Mouse (Mus musculus): ENCODE measurements around the gene Ctrl. TPM values are rescaled to one million over a fixed set of nuclear protein-coding genes. Genes with fewer than 3 reads are reported as not detected.

Ctrl gene
- polyA plus RNA-seq, 1 experiment from 2014 or later = 0.63 TPM

DNA sequence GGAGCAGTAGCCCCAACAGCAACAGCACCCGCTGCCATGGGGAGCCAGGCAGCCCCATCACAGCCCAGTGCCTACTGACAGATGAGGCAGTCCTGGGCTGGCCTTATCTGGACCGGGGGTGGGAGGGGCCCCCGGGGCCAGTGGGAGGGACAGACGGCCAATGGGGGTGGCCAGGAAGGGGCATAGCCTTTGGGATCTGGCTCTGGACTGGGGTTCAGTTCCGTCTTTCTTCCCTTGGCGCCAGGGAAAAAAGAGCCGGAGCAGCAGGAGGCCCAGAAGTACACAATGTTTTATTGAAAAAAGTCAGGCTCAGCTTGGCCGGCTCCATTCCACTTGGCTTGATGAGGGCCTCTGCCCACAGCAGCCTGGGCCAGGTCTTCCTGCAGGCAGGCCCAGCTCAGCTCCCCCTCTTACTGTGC, 9.7 kb upstream of the Ctrl start, which contains the start of gene Lcat:
TSS of gene Lcat (minus strand) at position 62 of the 419 bp plus-strand sequence.
- Histone ChIP-seq H3K9ac (ENCODE audit: low read depth, low read length) (no peak within 1 kb of the TSS), H3K27ac (ENCODE audit: low read depth, low read length) (no peak within 1 kb of the TSS), H3K4me1 (replicated peaks; ENCODE audit: control insufficient read depth, insufficient read depth, low read length) (no peaks in the 10 kb centered on the region), H3K36me3 (ENCODE audit: control insufficient read depth, insufficient read depth) (peaks cover 36% of the 10 kb centered on the region), H3K4me2 (replicated peaks; ENCODE audit: low read depth) (no peak within 1 kb of the TSS), H3K4me3 (ENCODE audit: low read depth, low read length) (no peak within 1 kb of the TSS), H3K9me3 (ENCODE audit: control insufficient read depth) (no peaks in the 10 kb centered on the region), H3K27me3 (replicated peaks; ENCODE audit: control insufficient read depth, insufficient read depth, low read length) (no peaks in the 10 kb centered on the region)
- no peak for ATAC-seq
- TF ChIP-seq CTCF (IDR thresholded peaks at IDR 0.05; ENCODE audit: low read depth) = no peak
- WGBS = 81% methylated on average over 8 of the region's 8 CpGs

DNA sequence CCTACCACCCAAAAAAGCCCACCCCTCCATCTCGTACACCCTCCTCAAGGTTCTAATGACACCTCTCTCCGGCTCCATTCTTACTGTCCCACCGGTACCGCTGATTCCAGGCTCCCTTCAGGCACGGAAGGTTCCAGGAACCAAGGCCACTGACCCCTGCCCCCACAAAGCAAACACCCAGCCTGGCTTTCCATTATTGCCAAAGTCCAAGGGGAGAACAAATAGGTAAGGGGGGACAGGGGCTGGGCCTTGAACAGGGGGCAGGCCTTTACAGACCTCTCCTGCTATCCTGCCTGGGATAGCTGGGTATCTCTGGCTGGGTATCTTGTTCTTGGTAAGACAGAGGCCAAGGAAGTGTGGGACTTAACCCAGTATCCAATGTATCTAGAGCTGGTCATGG, 8.9 kb upstream of the Ctrl start:
- Histone ChIP-seq H3K4me3 (ENCODE audit: low read depth, low read length) (no peak overlapping the region), H3K9me3 (ENCODE audit: control insufficient read depth) (no peaks in the 10 kb centered on the region), H3K27me3 (replicated peaks; ENCODE audit: control insufficient read depth, insufficient read depth, low read length) (no peaks in the 10 kb centered on the region), H3K36me3 (ENCODE audit: control insufficient read depth, insufficient read depth) (peaks cover 28% of the 10 kb centered on the region), H3K9ac (ENCODE audit: low read depth, low read length) (no peak overlapping the region), H3K4me1 (replicated peaks; ENCODE audit: control insufficient read depth, insufficient read depth, low read length) (no peaks in the 10 kb centered on the region), H3K27ac (ENCODE audit: low read depth, low read length) (no peak overlapping the region), H3K4me2 (replicated peaks; ENCODE audit: low read depth) (no peak overlapping the region)
- ATAC-seq = no peak
- 82% methylated on average over 5 of the region's 5 CpGs for WGBS
- no peak for TF ChIP-seq CTCF (IDR thresholded peaks at IDR 0.05; ENCODE audit: low read depth)

DNA sequence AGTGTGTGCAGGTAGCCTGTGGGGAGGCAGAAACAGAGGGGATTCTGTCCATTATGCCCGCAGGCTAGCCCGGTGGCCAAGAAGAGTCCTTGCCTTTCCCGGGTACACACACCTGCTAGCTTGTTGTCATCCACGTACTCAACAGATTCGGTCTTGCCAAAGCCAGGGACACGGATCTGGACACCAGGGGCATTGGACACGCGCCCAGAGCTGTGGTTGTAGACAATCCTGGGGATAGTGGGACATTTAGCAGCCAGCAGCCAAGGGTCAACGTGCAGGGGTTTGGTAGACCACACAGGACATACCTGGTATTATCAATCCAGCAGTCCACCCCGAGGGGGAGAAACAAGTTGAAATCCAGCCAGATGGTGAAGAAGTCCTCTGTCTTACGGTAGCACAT, 8.4 kb upstream of the Ctrl start:
- no peaks in the 10 kb centered on the region for H3K4me1 ChIP-seq (replicated peaks; ENCODE audit: control insufficient read depth, insufficient read depth, low read length)
- 94% methylated on average over 11 of the region's 11 CpGs for WGBS

DNA sequence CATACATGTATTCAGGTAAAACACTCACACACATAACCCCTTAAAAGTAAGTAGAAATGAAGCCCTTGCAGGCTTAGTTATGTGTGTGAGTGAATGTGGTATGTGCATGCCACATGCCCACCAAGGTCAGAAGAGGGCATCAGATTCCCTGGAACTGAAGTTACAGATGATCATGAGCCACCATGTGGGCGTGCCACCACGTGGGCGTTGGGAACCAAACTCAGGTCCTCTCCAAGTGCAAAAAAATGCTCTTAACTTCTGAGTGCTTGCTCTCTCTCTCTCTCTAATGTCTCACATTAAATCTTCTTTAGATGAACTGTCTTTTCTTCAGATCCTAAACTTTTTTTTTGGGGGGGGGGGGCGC, 4.6 kb upstream of the Ctrl start, which contains the start of gene Psmb10:
TSS of gene Psmb10 (minus strand) at position 139 of the 364 bp plus-strand sequence.
- H3K9me3 ChIP-seq (ENCODE audit: control insufficient read depth) = no peaks in the 10 kb centered on the region
- H3K27ac ChIP-seq (ENCODE audit: low read depth, low read length) = peak within 1 kb of the TSS; percentile 85
- no peaks in the 10 kb centered on the region for H3K27me3 ChIP-seq (replicated peaks; ENCODE audit: control insufficient read depth, insufficient read depth, low read length)
- peaks cover 23% of the 10 kb centered on the region for H3K36me3 ChIP-seq (ENCODE audit: control insufficient read depth, insufficient read depth)
- no peaks in the 10 kb centered on the region for H3K4me1 ChIP-seq (replicated peaks; ENCODE audit: control insufficient read depth, insufficient read depth, low read length)
- H3K9ac ChIP-seq (ENCODE audit: low read depth, low read length) = peak within 1 kb of the TSS; percentile 74
- no peak for ATAC-seq
- WGBS = 9% methylated on average over 4 of the region's 4 CpGs
- TF ChIP-seq CTCF (IDR thresholded peaks at IDR 0.05; ENCODE audit: low read depth) = no peak; the same call in 1 of the 2 replicates
- peak within 1 kb of the TSS; percentile 93 for H3K4me3 ChIP-seq (ENCODE audit: low read depth, low read length)
- H3K4me2 ChIP-seq (replicated peaks; ENCODE audit: low read depth) = peak within 1 kb of the TSS; percentile 92

More for the DNA sequence above, 8.4 kb upstream of the Ctrl start:
- no peak overlapping the region for H3K4me3 ChIP-seq (ENCODE audit: low read depth, low read length)
- peaks cover 23% of the 10 kb centered on the region for H3K36me3 ChIP-seq (ENCODE audit: control insufficient read depth, insufficient read depth)
- H3K9ac ChIP-seq (ENCODE audit: low read depth, low read length) = no peak overlapping the region
- no peak overlapping the region for H3K27ac ChIP-seq (ENCODE audit: low read depth, low read length)
- TF ChIP-seq CTCF (IDR thresholded peaks at IDR 0.05; ENCODE audit: low read depth) = no peak
- no peak overlapping the region for H3K4me2 ChIP-seq (replicated peaks; ENCODE audit: low read depth)
- H3K27me3 ChIP-seq (replicated peaks; ENCODE audit: control insufficient read depth, insufficient read depth, low read length) = no peaks in the 10 kb centered on the region
- ATAC-seq = no peak
- H3K9me3 ChIP-seq (ENCODE audit: control insufficient read depth) = no peaks in the 10 kb centered on the region

DNA sequence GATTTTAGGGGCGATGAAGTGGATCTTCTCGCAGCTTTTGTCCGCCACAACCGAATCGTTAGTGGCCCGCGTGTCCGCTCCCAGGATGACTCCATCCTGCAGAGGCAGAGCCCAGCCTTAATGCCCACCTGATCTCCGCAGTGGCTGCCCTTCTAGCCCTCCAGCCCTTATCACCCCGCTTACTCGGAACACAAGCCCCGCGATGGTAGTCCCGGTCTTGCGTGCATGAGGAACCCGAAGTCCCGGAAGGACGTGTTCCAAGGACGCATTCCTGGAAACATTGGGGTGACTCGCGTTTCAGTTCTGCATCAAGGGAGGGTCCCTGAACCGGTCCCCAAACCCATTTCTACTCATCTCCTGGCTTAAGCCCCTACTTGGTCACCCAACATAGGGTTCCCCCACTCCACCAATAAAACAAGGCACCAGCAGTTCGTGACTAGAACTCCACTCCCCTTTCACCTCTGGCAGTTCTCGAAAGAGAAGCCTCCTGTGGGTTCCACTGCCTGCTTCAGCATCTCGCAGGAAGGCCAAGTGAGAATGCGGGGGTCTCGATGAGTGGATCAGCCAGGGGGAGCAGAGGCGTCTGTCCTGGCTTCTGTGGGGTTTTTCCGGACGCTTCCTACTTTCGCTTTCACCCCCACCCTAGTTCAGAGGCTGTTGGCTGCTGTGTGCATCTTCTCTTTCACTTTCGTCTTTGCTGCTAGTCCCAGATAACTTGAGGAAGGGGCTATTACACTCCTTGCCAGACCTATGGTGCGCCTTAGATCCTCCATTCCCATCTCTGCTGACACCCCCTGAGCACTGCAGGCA, 4.0 kb upstream of the Ctrl start:
- peak; percentile 41 for ATAC-seq
- no peaks in the 10 kb centered on the region for H3K9me3 ChIP-seq (ENCODE audit: control insufficient read depth)

DNA sequence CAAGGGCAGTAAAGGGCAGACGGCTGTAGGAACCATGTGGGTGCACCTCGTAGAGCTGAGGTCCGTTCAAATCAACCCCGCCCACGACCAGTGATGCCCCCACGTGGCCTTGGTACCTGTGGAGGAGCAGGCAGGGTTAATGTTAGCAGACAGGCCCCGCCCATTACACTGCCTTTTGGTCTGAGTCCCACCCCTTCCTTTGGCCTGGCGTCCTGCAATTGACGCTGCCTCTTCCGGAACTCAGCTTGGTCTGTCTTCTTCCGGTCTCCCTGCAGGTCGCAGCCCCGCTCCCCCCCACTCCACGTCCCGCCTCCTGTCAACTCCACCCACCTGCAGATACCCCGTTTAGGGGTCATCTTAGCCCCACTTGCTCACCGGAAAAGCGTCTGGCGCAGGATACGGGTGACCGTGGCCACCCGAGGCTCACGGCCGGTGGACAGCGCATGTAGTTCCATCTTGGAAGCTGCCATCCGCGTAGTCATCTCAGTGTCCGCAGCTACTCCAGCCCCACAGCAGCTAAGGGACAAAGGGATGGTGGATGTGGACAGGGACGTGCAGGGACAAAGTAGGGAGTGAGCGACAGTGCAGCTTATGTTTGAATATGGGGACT, 3.3 kb upstream of the Ctrl start:
- peaks cover 30% of the 10 kb centered on the region; the same call in 1 of the 2 replicates for H3K36me3 ChIP-seq (ENCODE audit: control insufficient read depth, insufficient read depth)
- TF ChIP-seq CTCF (IDR thresholded peaks at IDR 0.05; ENCODE audit: low read depth) = peak; percentile 27; the same call in 1 of the 2 replicates
- H3K4me1 ChIP-seq (replicated peaks; ENCODE audit: control insufficient read depth, insufficient read depth, low read length) = no peaks in the 10 kb centered on the region
- peak overlapping the region; percentile 74 for H3K9ac ChIP-seq (ENCODE audit: low read depth, low read length)
- H3K4me3 ChIP-seq (ENCODE audit: low read depth, low read length) = peak overlapping the region; percentile 93
- H3K27ac ChIP-seq (ENCODE audit: low read depth, low read length) = peak overlapping the region; percentile 85
- no peaks in the 10 kb centered on the region for H3K27me3 ChIP-seq (replicated peaks; ENCODE audit: control insufficient read depth, insufficient read depth, low read length)
- under 1% methylated on average over 30 of the region's 30 CpGs for WGBS
- H3K9me3 ChIP-seq (ENCODE audit: control insufficient read depth) = no peaks in the 10 kb centered on the region
- H3K4me2 ChIP-seq (replicated peaks; ENCODE audit: low read depth) = peak overlapping the region; percentile 92
- peak; percentile 76 for ATAC-seq

More for the DNA sequence above, 4.0 kb upstream of the Ctrl start:
- Histone ChIP-seq H3K36me3 (ENCODE audit: control insufficient read depth, insufficient read depth) (peaks cover 23% of the 10 kb centered on the region; the same call in 1 of the 2 replicates), H3K27me3 (replicated peaks; ENCODE audit: control insufficient read depth, insufficient read depth, low read length) (no peaks in the 10 kb centered on the region), H3K4me2 (replicated peaks; ENCODE audit: low read depth) (peak overlapping the region; percentile 92), H3K4me1 (replicated peaks; ENCODE audit: control insufficient read depth, insufficient read depth, low read length) (no peaks in the 10 kb centered on the region), H3K4me3 (ENCODE audit: low read depth, low read length) (peak overlapping the region; percentile 93), H3K9ac (ENCODE audit: low read depth, low read length) (peak overlapping the region; percentile 74), H3K27ac (ENCODE audit: low read depth, low read length) (peak overlapping the region; percentile 85)
- TF ChIP-seq CTCF (IDR thresholded peaks at IDR 0.05; ENCODE audit: low read depth) = 0 out of 2 replicates have a peak, but pooled peaks have one; percentile 2
- WGBS = under 1% methylated on average over 33 of the region's 33 CpGs
